In genomic region chr2:5951621-5952211, GRCm38 (mm10) we compare ENCODE assay signal across 7 mouse cellular contexts. TPM values are rescaled to one million over a fixed set of nuclear protein-coding genes. Genes with fewer than 3 reads are reported as not detected.
DNase-seq lines count a peak whose midpoint lies in the region; ATAC-seq lines count a peak whose summit lies in the region.

No protein-coding gene starts in this region.

- H3K36me3 ChIP-seq in embryonic facial prominence, embryonic 13.5 days = no peaks in the 10 kb centered on the region
- H3K36me3 ChIP-seq in intestine, embryonic 14.5 days (ENCODE audit: control insufficient read depth, insufficient read depth, low read length) = no peaks in the 10 kb centered on the region
- no peaks in the 10 kb centered on the region for H3K36me3 ChIP-seq in macrophage (ENCODE audit: inconsistent target)

- ATAC-seq in embryonic facial prominence, embryonic 13.5 days (ENCODE audit: insufficient number of reproducible peaks, insufficient read depth, low FRiP score, low TSS enrichment, low read depth) = peak; percentile 44
- no peak; the same call in none of the 2 replicates for ATAC-seq in intestine, embryonic 14.5 days (replicated peaks; ENCODE audit: low FRiP score, low TSS enrichment, low read depth)

- peak overlapping the region; percentile 96 for H3K9ac ChIP-seq in embryonic facial prominence, embryonic 13.5 days
- peak overlapping the region; percentile 73 for H3K9ac ChIP-seq in intestine, embryonic 14.5 days (ENCODE audit: low read length)

- peaks cover 14% of the 10 kb centered on the region for H3K4me1 ChIP-seq in embryonic facial prominence, embryonic 13.5 days
- peaks cover 6% of the 10 kb centered on the region; the same call in 1 of the 2 replicates for H3K4me1 ChIP-seq in intestine, embryonic 14.5 days (replicated peaks; ENCODE audit: control insufficient read depth, insufficient read depth, low read length)

- no peaks in the 10 kb centered on the region for H3K27me3 ChIP-seq in embryonic facial prominence, embryonic 13.5 days
- no peaks in the 10 kb centered on the region for H3K27me3 ChIP-seq in intestine, embryonic 14.5 days (replicated peaks; ENCODE audit: control insufficient read depth, insufficient read depth, low read length)

- H3K9me3 ChIP-seq in embryonic facial prominence, embryonic 13.5 days = no peaks in the 10 kb centered on the region
- no peaks in the 10 kb centered on the region for H3K9me3 ChIP-seq in intestine, embryonic 14.5 days (ENCODE audit: control insufficient read depth, low read length)

- peaks cover 53% of the 10 kb centered on the region for H3K79me2 ChIP-seq in macrophage (ENCODE audit: inconsistent target)

- H3K4me2 ChIP-seq in embryonic facial prominence, embryonic 13.5 days = peak overlapping the region; percentile 79
- peak overlapping the region; percentile 67 for H3K4me2 ChIP-seq in intestine, embryonic 14.5 days (ENCODE audit: low read length)

- under 1% methylated on average over 46 of the region's 46 CpGs for WGBS in embryonic facial prominence, embryonic 13.5 days
- WGBS in intestine, embryonic 14.5 days = under 1% methylated on average over 46 of the region's 46 CpGs
- WGBS in macrophage (ENCODE audit: missing documents) = under 1% methylated on average over 45 of the region's 46 CpGs

- intact Hi-C loops in left cerebral cortex, postnatal 4 days (cut with DNase I) = no loop called here

- H3K4me3 ChIP-seq in embryonic facial prominence, embryonic 13.5 days = peak overlapping the region; percentile 98
- H3K4me3 ChIP-seq in intestine, embryonic 14.5 days (ENCODE audit: low read depth, low read length) = peak overlapping the region; percentile 81
- H3K4me3 ChIP-seq in macrophage (ENCODE audit: inconsistent target) = peak overlapping the region; percentile 75

- peak overlapping the region; percentile 90 for H3K27ac ChIP-seq in embryonic facial prominence, embryonic 13.5 days
- peak overlapping the region; percentile 80 for H3K27ac ChIP-seq in intestine, embryonic 14.5 days (ENCODE audit: low read depth)
- H3K27ac ChIP-seq in macrophage = peak overlapping the region; percentile 24; the same call in 1 of the 2 replicates

- peak; percentile 19 for DNase-seq in left cerebral cortex, postnatal 4 days
- no peak for DNase-seq in left cerebral cortex, adult 8-10 months (ENCODE audit: low spot score in 2 of 2)
- peak; percentile 73 for DNase-seq in R1 (ENCODE audit: low read depth, low spot score)
- no peak for DNase-seq in intestine, embryonic 14.5 days (ENCODE audit: low spot score)
- no peak for DNase-seq in natural killer cell, adult 2 months (ENCODE audit: low spot score in 2 of 2)

RNA-seq across cellular contexts. Expression of gene Upf2, which starts 0.4 kb away (rescaled TPM):
- total RNA-seq in left cerebral cortex, postnatal 4 days (2021) = 10 to 100 TPM; 16.7 to 19.6 TPM
- total RNA-seq in left cerebral cortex, adult 8-10 months (2022) = 10 to 100 TPM; 38.0 to 46.0 (median 38.7) TPM
- polyA plus RNA-seq in embryonic facial prominence, embryonic 13.5 days (2015; fragmentation: Nextera tagmentation; extraction: Ambion mirVana) = 12.8 and 15.6 TPM in 2 replicates
- 11.5 and 13.1 TPM in 2 replicates for polyA plus RNA-seq in intestine, embryonic 14.5 days (2014; fragmentation: Nextera tagmentation; extraction: Ambion mirVana)
- total RNA-seq in macrophage (2018; cell fraction: chromatin; rRNA removed) = 10 to 100 TPM; 16.2 to 71.3 (median 57.5) TPM
- total RNA-seq in macrophage (2018; cell fraction: cytosol; rRNA removed) = 10 to 100 TPM; 10.9 to 25.6 (median 19.7) TPM
- total RNA-seq in macrophage (2018; cell fraction: nucleus; rRNA removed) = 10 to 100 TPM; 13.3 to 50.2 (median 35.2) TPM
- 15.9 to 30.9 TPM (median 17.5 TPM) in 3 replicates for polyA plus RNA-seq in macrophage (2018)

RNA-seq across cellular contexts. Expression of gene Dhtkd1, which starts 9.1 kb away (rescaled TPM):
- total RNA-seq in left cerebral cortex, postnatal 4 days (2021) = 10 to 100 TPM; 11.6 to 14.8 TPM
- total RNA-seq in left cerebral cortex, adult 8-10 months (2022) = 10 to 100 TPM in 3 of 4 experiments, 1 to 10 TPM in 1; 8.4 to 14.5 (median 11.0) TPM
- polyA plus RNA-seq in embryonic facial prominence, embryonic 13.5 days (2015; fragmentation: Nextera tagmentation; extraction: Ambion mirVana) = 7.0 and 7.2 TPM in 2 replicates
- polyA plus RNA-seq in intestine, embryonic 14.5 days (2014; fragmentation: Nextera tagmentation; extraction: Ambion mirVana) = 3.6 and 4.7 TPM in 2 replicates
- total RNA-seq in macrophage (2018; cell fraction: chromatin; rRNA removed) = 1 to 10 TPM in 12 of 26 experiments, under 1 TPM in 12, not detected in 2; 0.18 to 6.6 (median 0.99) TPM
- under 1 TPM; 0.03 to 0.48 (median 0.17) TPM for total RNA-seq in macrophage (2018; cell fraction: cytosol; rRNA removed)
- 1 to 10 TPM in 5 of 26 experiments, under 1 TPM in 18, not detected in 3; 0.11 to 3.4 (median 0.50) TPM for total RNA-seq in macrophage (2018; cell fraction: nucleus; rRNA removed)
- 0.28 to 1.1 TPM (median 0.29 TPM) in 3 replicates for polyA plus RNA-seq in macrophage (2018)

RNA-seq across cellular contexts. Expression of gene Sec61a2, which starts 56.5 kb away (rescaled TPM):
- total RNA-seq in left cerebral cortex, postnatal 4 days (2021) = 100 to 1,000 TPM; 100 to 114 TPM
- 10 to 100 TPM; 78.9 to 85.8 (median 83.9) TPM for total RNA-seq in left cerebral cortex, adult 8-10 months (2022)
- polyA plus RNA-seq in embryonic facial prominence, embryonic 13.5 days (2015; fragmentation: Nextera tagmentation; extraction: Ambion mirVana) = 119 TPM in 2 replicates
- polyA plus RNA-seq in intestine, embryonic 14.5 days (2014; fragmentation: Nextera tagmentation; extraction: Ambion mirVana) = 77.9 and 87.3 TPM in 2 replicates
- 100 to 1,000 TPM in 7 of 26 experiments, 10 to 100 TPM in 19; 47.5 to 141 (median 88.8) TPM for total RNA-seq in macrophage (2018; cell fraction: chromatin; rRNA removed)
- 10 to 100 TPM in 1 of 26 experiments, 1 to 10 TPM in 25; 3.3 to 11.3 (median 5.0) TPM for total RNA-seq in macrophage (2018; cell fraction: cytosol; rRNA removed)
- total RNA-seq in macrophage (2018; cell fraction: nucleus; rRNA removed) = 100 to 1,000 TPM in 2 of 26 experiments, 10 to 100 TPM in 24; 28.3 to 114 (median 52.4) TPM
- polyA plus RNA-seq in macrophage (2018) = 9.4 to 13.9 TPM (median 11.3 TPM) in 3 replicates

Comparison
In these comparisons a context has a peak if more than half of its experiments do, and no peak if none do; other contexts are left out.
1. DNase-seq: peak in left cerebral cortex, postnatal 4 days (single experiment) and R1 (single experiment); none in left cerebral cortex, adult 8-10 months (0 of 2), intestine, embryonic 14.5 days (single experiment) and natural killer cell, adult 2 months (0 of 2).
2. H3K27ac ChIP-seq: peak in every context shown above with its lines; median percentile 90 in embryonic facial prominence, embryonic 13.5 days; 80 in intestine, embryonic 14.5 days; 24 in macrophage.
3. Peak in every context shown above with its lines, with median percentiles within 50 percentile points of each other: H3K4me3 ChIP-seq.